ENCODE assay signal across 8 mouse cellular contexts in genomic region chr11:51615129-51615528, GRCm38 (mm10). TPM values are rescaled to one million over a fixed set of nuclear protein-coding genes. Genes with fewer than 3 reads are reported as not detected.
DNase-seq lines count a peak whose midpoint lies in the region; ATAC-seq and TF ChIP-seq lines count a peak whose summit lies in the region.

No protein-coding gene starts in this region.

- TF ChIP-seq CTCF in liver, embryonic 14.5 days (IDR thresholded peaks at IDR 0.05; ENCODE audit: low read depth), result no peak

- H3K36me3 ChIP-seq in heart, embryonic 14.5 days (ENCODE audit: control insufficient read depth, insufficient read depth, low read length), result no peaks in the 10 kb centered on the region
- H3K36me3 ChIP-seq in liver, embryonic 14.5 days (replicated peaks; ENCODE audit: control insufficient read depth, insufficient read depth, low read depth), result no peaks in the 10 kb centered on the region
- H3K36me3 ChIP-seq in stomach, embryonic 14.5 days (ENCODE audit: control insufficient read depth, insufficient read depth, low read length), result no peaks in the 10 kb centered on the region

- H3K9ac ChIP-seq in heart, embryonic 14.5 days (ENCODE audit: low read length), result peak overlapping the region; percentile 70
- peak overlapping the region; percentile 95 for H3K9ac ChIP-seq in liver, embryonic 14.5 days (replicated peaks)
- H3K9ac ChIP-seq in stomach, embryonic 14.5 days (replicated peaks; ENCODE audit: low read depth, low read length), result peak overlapping the region; percentile 45; the same call in 1 of the 2 replicates

- WGBS in heart, embryonic 14.5 days, result 40% methylated on average over 7 of the region's 7 CpGs
- 31% methylated on average over 7 of the region's 7 CpGs for WGBS in liver, embryonic 14.5 days (ENCODE audit: insufficient replicate concordance)
- 28% methylated on average over 7 of the region's 7 CpGs for WGBS in stomach, embryonic 14.5 days

- H3K4me2 ChIP-seq in heart, embryonic 14.5 days (ENCODE audit: low read length), result peak overlapping the region; percentile 70
- H3K4me2 ChIP-seq in liver, embryonic 14.5 days (ENCODE audit: low read depth), result peak overlapping the region; percentile 97
- H3K4me2 ChIP-seq in stomach, embryonic 14.5 days (replicated peaks; ENCODE audit: low read depth, low read length), result peak overlapping the region; percentile 56

- ATAC-seq in heart, embryonic 14.5 days (ENCODE audit: insufficient number of reproducible peaks, insufficient read depth, low FRiP score, low read depth), result no peak
- ATAC-seq in liver, embryonic 14.5 days (ENCODE audit: insufficient read depth), result no peak
- ATAC-seq in stomach, embryonic 14.5 days (ENCODE audit: insufficient number of reproducible peaks, insufficient read depth, low FRiP score, low read depth), result no peak

- peak overlapping the region; percentile 35 to 41; a peak in 3 of 4 replicates for H3K4me3 ChIP-seq in heart, embryonic 14.5 days (ENCODE audit: control insufficient read depth in 1 of 2, insufficient read depth in 1 of 2, low read depth in 1 of 2, low read length in 2 of 2)
- H3K4me3 ChIP-seq in liver, embryonic 14.5 days (ENCODE audit: insufficient read depth in 1 of 2, low read depth in 2 of 2, low read length in 2 of 2), result peak overlapping the region; percentile 60 to 74
- H3K4me3 ChIP-seq in stomach, embryonic 14.5 days (ENCODE audit: low read depth, low read length), result peak overlapping the region; percentile 27

- H3K27me3 ChIP-seq in heart, embryonic 14.5 days (ENCODE audit: control insufficient read depth, insufficient read depth, low read length), result no peaks in the 10 kb centered on the region
- no peaks in the 10 kb centered on the region for H3K27me3 ChIP-seq in liver, embryonic 14.5 days (ENCODE audit: control insufficient read depth, insufficient read depth, low read length)
- no peaks in the 10 kb centered on the region for H3K27me3 ChIP-seq in stomach, embryonic 14.5 days (ENCODE audit: control insufficient read depth, insufficient read depth, low read length)

- peaks cover 9 to 11% of the 10 kb centered on the region in 2 experiments; a peak in 3 of 4 replicates for H3K4me1 ChIP-seq in heart, embryonic 14.5 days (ENCODE audit: control insufficient read depth in 2 of 2, insufficient read depth in 2 of 2, low read length in 2 of 2)
- H3K4me1 ChIP-seq in liver, embryonic 14.5 days (replicated peaks; ENCODE audit: control insufficient read depth in 2 of 2, insufficient read depth in 2 of 2, low read length in 1 of 2), result peaks cover 6 to 14% of the 10 kb centered on the region in 2 experiments
- peaks cover 16% of the 10 kb centered on the region; the same call in 1 of the 2 replicates for H3K4me1 ChIP-seq in stomach, embryonic 14.5 days (ENCODE audit: control insufficient read depth, insufficient read depth, low read length)

- DNase-seq in urinary bladder, postnatal 36 days (ENCODE audit: low spot score in 2 of 2), result peak; percentile 32 to 43
- no peak for DNase-seq in urinary bladder, postnatal 10 days (ENCODE audit: low spot score)
- DNase-seq in liver, embryonic 14.5 days (ENCODE audit: low read depth in 3 of 3, low spot score in 3 of 3), result no peak
- no peak for DNase-seq in cerebellum, postnatal 36 days
- DNase-seq in left cerebral cortex, adult 8-10 months (ENCODE audit: low spot score in 2 of 2), result no peak
- DNase-seq in thymus, postnatal 25 days, result no peak

- H3K9me3 ChIP-seq in heart, embryonic 14.5 days (ENCODE audit: control insufficient read depth, low read length), result no peaks in the 10 kb centered on the region
- H3K9me3 ChIP-seq in liver, embryonic 14.5 days (ENCODE audit: control insufficient read depth, low read length), result no peaks in the 10 kb centered on the region
- no peaks in the 10 kb centered on the region for H3K9me3 ChIP-seq in stomach, embryonic 14.5 days (ENCODE audit: control insufficient read depth, low read depth, low read length)

- no peak for TF ChIP-seq EP300 in liver, embryonic 14.5 days (IDR thresholded peaks at IDR 0.05; ENCODE audit: low read depth)

- peak overlapping the region; percentile 82 for H3K27ac ChIP-seq in heart, embryonic 14.5 days (replicated peaks in 1 of 2; ENCODE audit: control insufficient read depth in 1 of 2, insufficient read depth in 1 of 2, low read depth in 2 of 2, low read length in 2 of 2)
- peak overlapping the region; percentile 84 for H3K27ac ChIP-seq in liver, embryonic 14.5 days
- peak overlapping the region; percentile 96 for H3K27ac ChIP-seq in stomach, embryonic 14.5 days (ENCODE audit: low read length)

RNA-seq across cellular contexts. Expression of gene Nhp2, which starts 4.4 kb away (rescaled TPM):
- polyA plus RNA-seq in heart, embryonic 14.5 days (2014; fragmentation: Nextera tagmentation; extraction: Ambion mirVana), result 87.9 and 89.9 TPM in 2 replicates
- polyA plus RNA-seq in liver, embryonic 14.5 days (2012; rRNA removed), result 64.1 and 78.3 TPM in 2 replicates
- 136 and 144 TPM in 2 replicates for polyA plus RNA-seq in liver, embryonic 14.5 days (2014; fragmentation: Nextera tagmentation; extraction: Ambion mirVana)
- 159 and 174 TPM in 2 replicates for polyA plus RNA-seq in stomach, embryonic 14.5 days (2014; fragmentation: Nextera tagmentation; extraction: Ambion mirVana)
- total RNA-seq in left cerebral cortex, adult 8-10 months (2022), result 10 to 100 TPM; 50.4 to 57.4 (median 53.6) TPM

RNA-seq across cellular contexts. Expression of gene Hnrnpab, which starts 8.5 kb away (rescaled TPM):
- polyA plus RNA-seq in heart, embryonic 14.5 days (2014; fragmentation: Nextera tagmentation; extraction: Ambion mirVana), result 350 and 369 TPM in 2 replicates
- 215 and 260 TPM in 2 replicates for polyA plus RNA-seq in liver, embryonic 14.5 days (2012; rRNA removed)
- polyA plus RNA-seq in liver, embryonic 14.5 days (2014; fragmentation: Nextera tagmentation; extraction: Ambion mirVana), result 220 and 252 TPM in 2 replicates
- polyA plus RNA-seq in stomach, embryonic 14.5 days (2014; fragmentation: Nextera tagmentation; extraction: Ambion mirVana), result 474 and 532 TPM in 2 replicates
- total RNA-seq in left cerebral cortex, adult 8-10 months (2022), result 100 to 1,000 TPM; 113 to 139 (median 126) TPM

RNA-seq across cellular contexts. Expression of gene Rmnd5b, which starts 20.6 kb away (rescaled TPM):
- polyA plus RNA-seq in heart, embryonic 14.5 days (2014; fragmentation: Nextera tagmentation; extraction: Ambion mirVana), result 32.1 and 34.3 TPM in 2 replicates
- 15.2 and 15.6 TPM in 2 replicates for polyA plus RNA-seq in liver, embryonic 14.5 days (2012; rRNA removed)
- polyA plus RNA-seq in liver, embryonic 14.5 days (2014; fragmentation: Nextera tagmentation; extraction: Ambion mirVana), result 19.0 and 20.5 TPM in 2 replicates
- 42.6 and 47.8 TPM in 2 replicates for polyA plus RNA-seq in stomach, embryonic 14.5 days (2014; fragmentation: Nextera tagmentation; extraction: Ambion mirVana)
- 10 to 100 TPM; 48.2 to 59.4 (median 54.7) TPM for total RNA-seq in left cerebral cortex, adult 8-10 months (2022)

RNA-seq across cellular contexts. Expression of gene Phykpl, which starts 30.6 kb away (rescaled TPM):
- 16.1 and 17.1 TPM in 2 replicates for polyA plus RNA-seq in heart, embryonic 14.5 days (2014; fragmentation: Nextera tagmentation; extraction: Ambion mirVana)
- polyA plus RNA-seq in liver, embryonic 14.5 days (2012; rRNA removed), result 7.3 and 10.1 TPM in 2 replicates
- polyA plus RNA-seq in liver, embryonic 14.5 days (2014; fragmentation: Nextera tagmentation; extraction: Ambion mirVana), result 10.7 TPM in 2 replicates
- polyA plus RNA-seq in stomach, embryonic 14.5 days (2014; fragmentation: Nextera tagmentation; extraction: Ambion mirVana), result 19.0 and 21.8 TPM in 2 replicates
- 1 to 10 TPM; 5.9 to 8.5 (median 6.5) TPM for total RNA-seq in left cerebral cortex, adult 8-10 months (2022)

RNA-seq across cellular contexts. Expression of gene N4bp3, which starts 35.5 kb away (rescaled TPM):
- 10.7 and 12.9 TPM in 2 replicates for polyA plus RNA-seq in heart, embryonic 14.5 days (2014; fragmentation: Nextera tagmentation; extraction: Ambion mirVana)
- polyA plus RNA-seq in liver, embryonic 14.5 days (2012; rRNA removed), result 1.2 TPM in 2 replicates
- 1.7 and 1.8 TPM in 2 replicates for polyA plus RNA-seq in liver, embryonic 14.5 days (2014; fragmentation: Nextera tagmentation; extraction: Ambion mirVana)
- 12.7 and 13.4 TPM in 2 replicates for polyA plus RNA-seq in stomach, embryonic 14.5 days (2014; fragmentation: Nextera tagmentation; extraction: Ambion mirVana)
- 10 to 100 TPM; 15.5 to 17.2 (median 16.7) TPM for total RNA-seq in left cerebral cortex, adult 8-10 months (2022)

Comparison
In these comparisons a context has a peak if more than half of its experiments do, and no peak if none do; other contexts are left out.
1. DNase-seq: peak in urinary bladder, postnatal 36 days (2 of 2); none in urinary bladder, postnatal 10 days (single experiment), liver, embryonic 14.5 days (0 of 3), cerebellum, postnatal 36 days (0 of 2), left cerebral cortex, adult 8-10 months (0 of 2) and thymus, postnatal 25 days (single experiment).
2. H3K9ac ChIP-seq: peak in every context shown above with its lines; median percentile 95 in liver, embryonic 14.5 days; 70 in heart, embryonic 14.5 days; 45 in stomach, embryonic 14.5 days.
3. Peak in every context shown above with its lines, with median percentiles within 50 percentile points of each other: H3K27ac ChIP-seq, H3K4me2 ChIP-seq and H3K4me3 ChIP-seq.